Mouse (Mus musculus) v-Abl transformed pro-B cells (cell line): Measurements from ENCODE around the gene Ttc7b.

Experiments used
- in situ Hi-C, 2 experiments: fragments of 400-800 bp; cut with MboI; formaldehyde crosslinking; loops; one replicate each; pipeline ENCODE4 v1.15.1; 2025; ENCODE audit not compliant: unreplicated experiment in 2 of 2

The Ttc7b gene

DNA sequence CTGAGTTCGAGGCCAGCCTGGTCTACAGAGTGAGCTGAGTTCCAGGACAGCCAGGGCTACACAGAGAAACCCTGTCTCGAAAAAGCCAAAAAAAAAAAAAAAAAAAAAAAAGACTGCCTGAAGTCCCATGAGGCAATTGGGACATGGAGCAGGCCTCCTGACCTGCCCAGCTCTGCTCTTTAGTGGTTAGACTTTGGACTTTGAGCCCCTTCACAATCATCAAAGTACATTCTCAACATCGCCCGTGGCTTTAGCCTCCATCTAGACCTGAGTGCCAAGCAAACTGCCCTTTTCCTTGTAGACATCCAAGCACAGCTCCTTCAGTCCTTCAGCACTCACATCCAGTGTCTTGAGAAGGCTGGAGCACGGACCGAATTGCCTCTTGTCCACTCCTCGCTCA is 164.2 kb downstream of the Ttc7b start:
- in situ Hi-C loops, result no loop called here

DNA sequence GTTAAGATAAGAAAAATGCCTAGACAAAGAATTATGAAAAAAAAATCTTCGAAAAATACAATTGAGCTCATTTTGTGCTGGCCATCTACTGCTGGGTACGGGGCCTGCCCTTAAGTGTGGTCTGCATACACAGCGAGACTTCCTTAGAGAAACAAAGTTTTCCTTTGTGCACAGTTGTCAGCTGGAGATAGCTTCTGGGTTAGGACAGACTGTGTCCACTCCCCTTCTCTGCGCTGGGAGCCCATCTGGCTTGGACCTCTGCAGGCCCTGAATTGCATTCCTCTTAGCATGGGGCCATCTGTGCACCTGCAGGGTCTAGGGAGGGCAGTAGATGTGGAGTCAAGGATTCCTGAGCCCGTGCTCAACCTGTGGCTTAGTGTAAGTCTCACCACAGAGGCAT is 165.1 kb downstream of the Ttc7b start:
- in situ Hi-C loops, result no loop called here

DNA sequence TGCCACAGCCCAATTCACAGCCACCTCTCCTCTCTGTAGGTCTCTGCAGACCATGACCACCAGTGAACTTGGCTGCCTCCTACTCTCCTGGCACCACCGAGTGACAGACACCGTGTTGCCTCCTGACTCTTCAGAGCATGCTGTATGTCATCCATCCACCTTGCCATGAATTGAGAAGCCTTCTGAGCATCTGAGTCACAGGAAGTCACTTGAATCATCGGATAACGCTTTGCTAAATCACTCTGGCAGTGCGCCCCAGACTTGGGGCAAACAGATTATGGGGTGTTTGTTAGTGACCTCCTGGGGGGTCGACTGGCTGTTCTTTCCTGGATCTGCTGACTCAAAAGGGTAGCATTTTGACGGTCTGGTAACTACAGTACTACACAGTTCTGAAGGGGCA is 166.7 kb downstream of the Ttc7b start:
- in situ Hi-C loops, result no loop called here

DNA sequence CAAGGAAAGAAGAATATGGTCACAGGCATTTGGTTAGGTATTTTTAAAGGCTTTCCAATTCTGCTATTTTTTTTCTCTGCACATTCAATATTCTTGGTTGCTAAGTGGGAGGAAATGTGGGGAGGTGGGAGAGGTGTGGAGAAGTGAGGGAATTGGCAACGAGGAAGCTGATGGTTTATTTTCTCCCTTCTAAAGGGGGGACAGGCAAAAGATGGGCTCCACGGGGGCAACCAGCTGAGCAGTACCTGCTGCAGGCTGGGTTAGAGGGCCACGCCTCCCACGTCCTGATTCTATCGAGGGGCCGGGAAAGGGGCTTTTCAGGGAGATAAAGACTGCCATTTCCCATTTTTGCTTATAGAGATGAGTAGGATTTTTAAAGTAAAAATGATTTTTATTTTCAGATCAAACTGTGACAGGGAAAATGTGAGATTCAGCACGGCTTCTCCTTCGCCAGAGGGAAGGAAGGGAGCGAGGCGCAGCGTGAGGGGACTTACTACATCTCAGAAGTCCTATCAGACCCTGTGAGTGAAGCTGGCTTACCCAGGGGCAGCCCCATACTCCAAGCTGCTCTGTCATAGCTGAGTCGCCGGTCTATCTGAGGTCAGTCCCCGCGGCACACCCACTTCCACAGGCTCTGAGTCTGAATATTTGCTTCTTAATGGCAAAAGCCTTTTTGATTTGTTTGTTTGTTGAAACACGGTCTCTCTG is 167.4 kb downstream of the Ttc7b start:
- in situ Hi-C loops, result no loop called here

DNA sequence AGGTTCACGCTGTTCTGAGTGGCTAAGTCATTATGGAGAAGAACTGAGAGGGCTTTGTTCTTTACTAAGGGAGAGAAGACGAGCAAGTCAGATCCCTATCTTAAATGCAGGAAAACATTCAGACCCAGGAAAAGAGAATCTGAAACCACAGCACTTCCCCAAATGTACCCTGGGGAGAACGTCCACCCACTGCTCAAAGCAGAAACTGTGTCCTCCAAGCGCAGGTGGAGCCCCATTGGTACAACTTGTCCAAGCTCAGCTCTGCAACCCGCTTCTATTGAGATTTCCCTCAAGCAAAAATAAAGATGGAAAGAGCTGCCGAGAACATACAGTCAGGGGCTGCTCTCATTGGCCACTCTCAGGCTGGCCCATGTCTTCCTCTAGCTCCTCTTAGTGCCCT is 168.5 kb downstream of the Ttc7b start:
- in situ Hi-C loops, result no loop called here

DNA sequence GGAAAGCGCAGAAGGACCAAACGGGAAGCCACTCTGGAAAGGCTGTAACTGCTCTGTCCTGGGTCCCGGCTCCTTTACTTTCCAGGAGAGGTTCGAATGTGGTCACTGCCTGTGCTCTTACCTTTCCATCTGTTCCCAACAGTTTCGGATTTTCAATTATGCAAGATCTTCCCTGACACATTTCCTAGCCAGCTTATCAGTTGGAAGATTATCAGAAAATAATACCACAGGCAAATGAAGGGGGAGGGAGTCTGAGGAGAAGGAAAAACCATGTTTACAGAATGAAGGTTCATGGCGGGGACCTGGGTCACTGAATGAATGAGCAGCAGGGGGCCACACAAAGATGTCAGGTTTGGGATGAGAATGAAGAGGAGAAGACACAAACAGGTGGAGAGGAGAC is 177.1 kb downstream of the Ttc7b start:
- in situ Hi-C loops, result loop anchor here in 1 of 2 experiments (10.0 kb wide), 1 partner anchor 381 kb away; the partner anchor contains the start of gene Rps6ka5

DNA sequence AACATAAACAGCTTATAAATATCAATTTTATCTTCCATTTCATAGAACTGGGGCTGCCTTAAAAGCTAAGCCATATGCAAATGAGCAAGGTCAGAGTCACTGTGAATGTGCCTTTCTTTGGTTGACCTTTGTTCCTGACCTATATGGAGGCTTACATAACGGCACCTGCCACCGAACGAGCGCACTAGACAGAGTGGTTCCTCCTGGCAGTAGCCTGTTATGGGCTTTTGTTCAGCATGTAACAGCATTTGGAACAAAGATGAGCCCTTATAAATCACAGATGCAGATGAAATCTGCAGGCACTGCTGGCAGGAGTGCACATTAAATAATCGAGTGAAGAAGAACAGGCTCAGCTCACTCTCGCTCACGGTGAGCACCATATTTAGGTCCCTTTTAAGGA is 179.0 kb downstream of the Ttc7b start:
- in situ Hi-C loops, result loop anchor here in 1 of 2 experiments (10.0 kb wide), 1 partner anchor 383 kb away; the partner anchor contains the start of gene Rps6ka5

DNA sequence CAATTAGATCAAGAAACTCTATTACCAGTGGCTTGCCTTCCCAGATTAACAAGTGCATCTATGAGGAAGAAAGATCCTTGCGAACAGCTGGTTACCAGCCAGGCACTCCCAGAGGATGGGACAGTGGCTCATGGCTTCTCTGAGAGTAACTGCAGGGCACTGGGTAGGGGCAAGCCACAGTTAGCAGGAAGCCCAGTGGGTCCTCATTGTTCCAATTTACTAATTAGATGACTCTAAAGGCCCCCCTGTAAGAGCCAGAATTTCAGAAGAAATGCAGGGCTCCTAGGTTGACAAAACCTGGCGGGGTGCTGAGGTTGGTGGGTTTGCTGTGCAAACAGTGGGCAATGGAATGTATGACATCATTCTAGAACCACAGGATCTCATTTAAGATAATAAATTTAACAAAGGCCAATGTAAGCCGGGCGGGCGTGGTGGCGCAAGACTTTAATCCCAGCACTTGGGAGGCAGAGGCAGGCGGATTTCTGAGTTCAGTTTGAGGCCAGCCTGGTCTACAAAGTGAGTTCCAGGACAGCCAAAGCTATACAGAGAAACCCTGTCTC is 179.6 kb downstream of the Ttc7b start:
- in situ Hi-C loops, result loop anchor here in 1 of 2 experiments (10.0 kb wide), 1 partner anchor 384 kb away; the partner anchor contains the start of gene Rps6ka5

DNA sequence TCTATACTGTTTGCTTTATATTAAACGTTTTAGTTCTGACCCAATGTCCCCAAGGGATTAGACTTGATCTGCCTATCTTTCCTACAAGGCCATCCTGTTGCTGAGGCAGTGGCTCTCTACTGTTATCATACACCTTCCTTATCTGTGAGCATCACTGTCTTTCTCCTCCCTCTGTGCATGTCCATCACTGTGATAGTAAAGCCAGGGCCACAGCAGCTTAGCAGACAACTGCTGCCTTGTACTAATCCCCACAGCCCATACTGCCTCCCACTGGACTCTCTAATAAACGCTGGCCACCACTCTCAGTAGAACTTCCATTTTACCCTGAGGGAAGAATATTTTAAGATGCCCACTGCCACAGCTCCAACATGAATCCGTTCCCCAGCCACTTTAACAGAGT is 182.6 kb downstream of the Ttc7b start:
- in situ Hi-C loops, result loop anchor here (5.0 kb wide), 2 partner anchors 136 to 206 kb away; no protein-coding TSS in a partner anchor

DNA sequence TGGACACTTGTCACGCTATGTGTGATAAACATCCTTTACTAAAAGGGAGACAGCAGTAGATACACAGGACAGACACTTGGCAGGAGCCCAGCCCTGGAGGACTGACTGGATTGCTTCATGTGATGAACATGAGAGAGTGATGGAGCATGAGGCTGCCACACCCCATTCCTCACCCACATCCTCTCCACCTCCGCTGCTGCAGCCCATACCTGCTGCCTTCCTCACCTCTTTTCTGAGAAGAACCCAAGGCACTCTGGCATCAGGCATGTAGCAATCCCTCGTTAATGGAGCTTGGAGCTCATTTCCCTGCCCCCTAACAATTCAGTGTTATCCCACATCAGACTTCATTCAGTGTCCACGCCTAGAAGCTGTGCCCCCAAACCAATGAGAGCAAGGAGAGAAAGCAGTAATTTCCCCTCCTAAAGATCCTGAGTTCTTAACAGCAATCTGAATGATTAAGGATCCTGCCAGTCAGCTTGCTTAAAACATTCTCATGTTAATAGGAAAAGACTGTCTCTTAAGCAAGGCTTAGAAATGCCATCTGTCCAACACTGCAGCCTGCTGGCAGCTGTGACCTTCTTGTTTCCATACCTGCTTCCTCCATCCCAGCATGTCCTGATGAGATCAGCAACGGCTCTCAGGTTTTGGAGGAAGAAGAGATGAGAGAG is 183.1 kb downstream of the Ttc7b start:
- in situ Hi-C loops, result loop anchor here (5.0 kb wide), 2 partner anchors 135 to 205 kb away; no protein-coding TSS in a partner anchor

DNA sequence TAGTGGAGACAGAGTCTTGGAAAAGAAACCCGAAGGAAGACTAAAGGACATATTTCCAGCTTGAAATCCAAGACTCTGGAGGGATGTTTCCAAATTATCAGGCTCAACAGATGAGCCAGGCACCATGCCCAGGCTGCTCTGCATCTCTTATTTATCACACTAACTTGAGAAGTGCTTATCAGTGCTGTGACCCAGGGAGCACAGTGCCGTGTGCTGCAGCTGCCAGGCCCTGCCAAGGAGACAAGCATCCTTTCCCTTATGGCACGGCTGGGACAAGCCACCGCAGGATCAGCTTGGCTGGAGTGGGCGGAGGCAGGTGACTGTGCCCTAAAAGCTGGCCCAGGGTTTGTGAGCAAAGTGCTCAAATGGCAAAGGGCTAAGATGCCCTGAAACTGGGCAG is 184.4 kb downstream of the Ttc7b start:
- in situ Hi-C loops, result loop anchor here (5.0 kb wide), 2 partner anchors 134 to 204 kb away; no protein-coding TSS in a partner anchor

DNA sequence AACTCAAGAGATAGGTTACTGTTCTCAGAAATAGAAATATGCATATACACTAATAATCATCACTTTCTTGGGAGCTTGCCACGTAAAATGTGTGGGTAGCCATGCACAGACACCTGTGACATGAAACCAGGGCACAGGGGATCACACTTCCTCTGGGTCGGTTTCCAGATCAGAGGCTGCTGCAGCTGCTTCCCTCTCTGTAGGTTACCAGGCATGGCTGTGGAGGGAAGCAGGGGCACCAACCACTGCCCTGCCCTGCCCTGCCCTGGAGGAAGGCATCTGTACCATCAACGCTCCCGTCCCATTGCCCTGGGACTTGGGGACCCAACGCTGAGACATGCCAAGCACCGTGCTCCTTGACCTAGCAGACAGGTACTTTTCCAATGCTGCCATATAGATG is 188.8 kb downstream of the Ttc7b start:
- in situ Hi-C loops, result loop anchor here in 1 of 2 experiments (5.0 kb wide), 1 partner anchor 55 kb away; no protein-coding TSS in a partner anchor

DNA sequence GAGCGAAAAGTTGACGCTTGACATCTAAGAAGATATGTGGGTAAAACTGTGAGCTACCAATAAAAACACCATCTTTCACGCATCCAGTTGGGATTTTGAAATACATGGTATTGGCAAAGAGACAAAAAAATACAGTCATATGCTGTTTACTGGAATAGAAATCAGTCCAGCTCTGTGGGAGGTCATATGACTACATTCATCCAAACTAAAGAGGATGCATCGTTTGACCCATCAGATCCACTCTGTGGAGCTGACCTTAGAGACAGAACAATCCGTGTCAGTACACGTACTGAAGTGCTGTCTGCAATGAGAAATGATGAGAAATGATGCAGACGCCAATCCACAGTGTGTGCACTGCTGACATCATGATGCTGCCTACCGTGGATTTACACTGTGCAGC is 190.4 kb downstream of the Ttc7b start:
- in situ Hi-C loops, result loop anchor here in 1 of 2 experiments (5.0 kb wide), 1 partner anchor 53 kb away; no protein-coding TSS in a partner anchor

DNA sequence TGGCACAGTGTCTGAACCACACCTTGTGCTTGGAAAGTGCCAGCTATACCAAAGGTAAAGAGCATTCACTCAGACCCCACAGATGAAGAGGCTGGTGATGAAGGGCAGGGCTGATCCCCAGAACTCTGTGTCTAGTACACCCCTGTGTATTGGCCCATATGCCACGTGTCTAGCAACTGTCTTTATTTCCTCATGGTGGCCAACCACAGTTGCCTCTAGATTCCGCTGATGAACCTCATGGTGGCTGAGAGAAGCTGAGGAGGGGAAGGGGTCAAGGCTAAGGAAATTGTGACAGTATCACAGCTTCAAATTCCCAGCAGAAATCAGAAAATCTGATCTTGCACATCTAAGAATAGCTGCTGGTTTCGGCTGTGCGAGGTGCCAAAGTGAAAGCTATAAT is 191.6 kb downstream of the Ttc7b start:
- in situ Hi-C loops, result no loop called here

DNA sequence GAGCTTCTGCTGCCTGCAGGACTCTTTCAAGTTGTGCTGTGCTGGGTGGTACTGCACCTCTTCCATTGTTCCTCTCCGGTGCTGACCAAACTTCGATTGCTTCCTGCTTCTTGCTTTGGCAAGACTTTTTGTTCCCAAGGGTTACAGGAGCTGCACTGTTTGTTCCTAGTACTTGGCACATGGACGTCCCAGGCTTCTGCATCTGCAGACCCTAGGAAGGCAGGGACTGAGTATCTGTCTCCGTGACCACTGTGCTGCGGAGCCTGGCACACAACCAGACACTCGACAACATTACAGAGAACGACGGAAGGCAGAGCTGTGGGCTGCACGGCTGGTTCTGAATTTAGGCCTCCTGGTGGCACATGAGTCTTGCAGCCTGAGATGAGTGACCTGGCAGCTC is 192.1 kb downstream of the Ttc7b start:
- in situ Hi-C loops, result no loop called here

DNA sequence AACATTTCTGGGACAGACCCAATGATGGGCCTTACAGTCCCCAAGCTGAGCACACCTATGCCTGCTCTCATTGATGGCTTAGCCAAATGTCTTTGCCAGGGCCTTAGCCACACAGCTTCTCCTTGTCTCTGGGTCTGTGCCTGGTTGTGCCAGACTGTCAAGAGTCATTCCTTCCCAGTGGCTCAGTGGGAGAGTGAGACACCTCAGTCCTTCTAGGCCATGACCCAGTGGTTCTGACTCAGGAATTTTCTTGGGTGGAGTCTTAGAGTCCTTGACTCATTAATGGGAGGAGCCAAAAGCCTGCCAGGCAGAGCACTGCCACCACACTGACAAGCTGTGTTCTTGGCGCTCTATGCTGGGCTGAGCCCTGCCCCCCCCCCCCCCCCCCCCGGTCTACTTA is 193.9 kb downstream of the Ttc7b start:
- in situ Hi-C loops, result no loop called here

DNA sequence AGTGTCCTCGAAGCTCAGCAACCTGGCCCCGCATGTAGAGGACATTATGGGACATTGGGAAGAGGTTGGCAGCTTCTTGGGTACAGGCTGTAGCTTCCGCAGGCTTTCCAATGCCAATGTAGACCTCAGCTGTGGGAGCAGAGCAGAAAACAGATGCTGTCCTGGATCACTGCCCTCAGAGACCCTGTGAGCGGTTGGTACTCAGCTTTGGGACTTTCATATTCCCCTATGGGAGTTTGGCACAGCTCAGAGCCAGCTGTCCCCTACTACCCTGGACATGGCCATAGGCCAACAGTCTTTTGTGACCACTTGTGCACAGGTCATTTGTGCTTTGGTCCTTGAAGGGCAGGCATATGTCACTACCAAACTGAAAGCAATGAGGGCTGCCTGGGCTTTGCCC is 195.0 kb downstream of the Ttc7b start:
- in situ Hi-C loops, result no loop called here

DNA sequence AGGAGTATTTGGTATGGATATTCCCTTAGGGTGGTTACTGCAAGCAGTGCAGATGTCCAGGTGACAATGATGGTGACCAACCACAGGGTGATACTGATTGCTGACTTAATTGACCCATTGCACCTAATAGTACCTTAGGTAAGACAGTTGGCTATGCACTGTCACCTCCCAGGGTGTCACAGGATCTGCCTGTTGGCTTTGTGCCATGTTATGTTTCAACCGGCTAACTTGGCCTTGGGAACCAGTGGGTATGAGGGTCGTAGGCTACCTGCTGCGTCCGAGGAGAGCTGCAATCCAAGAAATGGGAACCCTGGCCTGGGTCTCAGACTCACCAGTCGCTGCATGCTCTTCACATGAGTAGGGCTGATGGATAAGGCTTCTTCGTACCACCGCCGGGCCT is 195.4 kb downstream of the Ttc7b start:
- in situ Hi-C loops, result no loop called here

DNA sequence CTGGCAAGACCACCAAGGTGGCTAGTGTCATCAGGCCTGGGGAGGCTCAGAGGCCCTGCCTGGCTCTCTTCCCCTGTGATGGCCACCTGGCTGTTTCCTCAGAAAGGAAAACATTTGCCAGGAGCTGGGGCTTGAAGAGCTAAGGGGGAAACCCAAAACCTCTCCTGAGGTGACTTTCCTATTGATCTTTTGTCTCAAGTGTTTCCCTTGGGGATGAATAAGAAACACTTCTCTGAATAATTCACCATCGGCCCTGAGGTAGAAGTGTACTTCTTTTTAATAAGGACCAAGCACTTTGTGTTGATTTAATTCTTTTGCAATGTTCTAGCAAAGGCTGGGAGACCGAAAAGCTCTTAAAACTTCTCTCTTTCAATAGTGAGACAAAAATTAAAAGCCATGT is 197.0 kb downstream of the Ttc7b start:
- in situ Hi-C loops, result no loop called here

DNA sequence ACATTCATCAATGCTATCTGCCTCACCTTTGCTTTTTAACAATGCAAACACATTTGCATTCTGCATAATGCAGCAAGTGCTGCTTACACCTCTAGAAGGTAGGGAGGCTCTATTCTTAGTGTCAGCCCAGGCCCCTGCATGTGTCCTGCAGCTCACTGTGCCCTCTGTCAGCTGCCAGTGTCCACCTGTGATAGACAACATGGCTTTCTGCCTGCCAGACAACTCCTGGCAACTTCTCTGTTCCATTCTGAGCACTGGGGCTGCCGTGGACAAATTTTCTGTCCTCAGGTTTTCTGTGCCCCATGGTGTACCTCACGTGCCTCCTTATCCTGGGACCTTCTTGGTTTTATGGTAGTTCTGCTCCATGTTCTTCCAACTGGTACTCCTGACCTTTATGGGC is 198.4 kb downstream of the Ttc7b start:
- in situ Hi-C loops, result no loop called here

DNA sequence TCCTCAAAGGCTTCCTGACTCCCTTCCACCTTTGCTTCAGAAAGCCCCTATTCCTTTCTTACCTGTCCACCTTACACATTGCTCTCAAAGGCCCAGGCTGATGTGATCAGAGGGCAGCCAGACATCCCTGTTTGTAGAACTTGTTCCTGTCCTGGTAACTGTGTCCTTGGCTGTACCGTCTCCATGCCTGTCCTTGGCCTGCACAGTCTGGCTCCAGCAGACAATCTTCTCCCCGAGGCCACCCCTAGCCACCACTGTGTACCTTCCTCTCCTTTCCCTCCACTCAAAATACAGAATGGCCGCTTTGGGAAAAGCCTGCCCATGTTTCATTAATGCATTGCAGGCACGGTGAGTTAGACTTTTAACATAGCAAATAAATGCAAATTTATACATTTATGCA is 199.1 kb downstream of the Ttc7b start:
- in situ Hi-C loops, result no loop called here
